Mouse (Mus musculus) liver, embryonic 12.5 days (tissue): ENCODE measurements at regions not wholly inside any gene's neighbourhood (a gene's known extent, or its start where the extent isn't known, plus 50 kb on each side); places are given as distances from the start of the nearest gene placed in this dataset.

Experiments
- ATAC-seq: fragments of 200-750 bp; cut with Nextera tagmentation; 2 replicates; pipeline ENCODE4 v1.8.0; 2017; ENCODE audit warnings: moderate number of reproducible peaks, mild to moderate bottlenecking, moderate library complexity
- H3K27ac ChIP-seq: fragments of 300-500 bp; sonication (generic); 2 replicates; pipeline ENCODE4 v1.5.1; 2016; ENCODE audit warnings: mild to moderate bottlenecking
- H3K27me3 ChIP-seq: fragments of 300-500 bp; sonication (generic); replicated peaks from 2 replicates; pipeline ENCODE4 v1.6.1; 2016; ENCODE audit warnings: mild to moderate bottlenecking, moderate library complexity
- H3K36me3 ChIP-seq: fragments of 300-500 bp; sonication (generic); 2 replicates; pipeline ENCODE4 v1.6.1; 2016; ENCODE audit warnings: mild to moderate bottlenecking, moderate library complexity
- H3K4me1 ChIP-seq: fragments of 300-500 bp; sonication (generic); 2 replicates; pipeline ENCODE4 v1.6.1; 2016
- H3K4me2 ChIP-seq: fragments of 300-500 bp; sonication (generic); 2 replicates; pipeline ENCODE4 v1.6.1; 2016; ENCODE audit warnings: mild to moderate bottlenecking, moderate library complexity
- H3K4me3 ChIP-seq: fragments of 300-500 bp; sonication (generic); 2 replicates; pipeline ENCODE4 v1.5.1; 2016; ENCODE audit warnings: mild to moderate bottlenecking, moderate library complexity
- H3K9ac ChIP-seq: fragments of 300-500 bp; sonication (generic); 2 replicates; pipeline ENCODE4 v1.6.1; 2016; ENCODE audit warnings: mild to moderate bottlenecking, moderate library complexity
- H3K9me3 ChIP-seq: fragments of 300-500 bp; sonication (generic); replicated peaks from 2 replicates; pipeline ENCODE4 v1.6.1; 2016; ENCODE audit warnings: mild to moderate bottlenecking, moderate library complexity
- WGBS: fragments of 180-500 bp; shearing (Covaris S2); methylation state at CpG from one replicate; pipeline ENCODE4 v1.1.7; 2016; ENCODE audit not compliant: insufficient replicate concordance; 5-methylcytosine and 5-hydroxymethylcytosine counted together

DNA sequence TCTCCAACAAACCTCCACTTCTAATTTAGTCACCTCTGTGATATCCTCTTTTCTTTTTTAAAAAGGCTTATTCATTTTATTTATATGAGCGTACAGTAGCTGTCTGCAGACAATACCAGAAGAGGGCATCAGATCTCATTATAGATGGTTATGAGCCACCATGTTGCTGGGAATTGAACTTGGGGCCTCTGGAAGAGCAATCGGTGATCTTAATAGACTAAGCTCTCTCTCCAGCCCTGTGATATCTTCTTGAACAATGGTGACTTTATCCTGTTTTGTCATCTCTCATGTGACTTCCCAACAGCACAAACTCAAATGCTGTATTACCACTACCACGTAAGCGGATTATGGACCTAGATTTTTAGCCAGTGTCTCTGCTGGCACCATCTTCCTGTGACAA, 282.1 kb downstream of the Pmp22 start:
- Histone ChIP-seq H3K27ac (no peak overlapping the region), H3K9me3 (no peaks in the 10 kb centered on the region), H3K4me2 (no peak overlapping the region), H3K4me3 (no peak overlapping the region), H3K4me1 (peaks cover 4% of the 10 kb centered on the region; the same call in 1 of the 2 replicates), H3K9ac (no peak overlapping the region), H3K27me3 (peaks cover 15% of the 10 kb centered on the region), H3K36me3 (no peaks in the 10 kb centered on the region)
- ATAC-seq, result no peak
- WGBS, result 81% methylated on average over 4 of the region's 4 CpGs

DNA sequence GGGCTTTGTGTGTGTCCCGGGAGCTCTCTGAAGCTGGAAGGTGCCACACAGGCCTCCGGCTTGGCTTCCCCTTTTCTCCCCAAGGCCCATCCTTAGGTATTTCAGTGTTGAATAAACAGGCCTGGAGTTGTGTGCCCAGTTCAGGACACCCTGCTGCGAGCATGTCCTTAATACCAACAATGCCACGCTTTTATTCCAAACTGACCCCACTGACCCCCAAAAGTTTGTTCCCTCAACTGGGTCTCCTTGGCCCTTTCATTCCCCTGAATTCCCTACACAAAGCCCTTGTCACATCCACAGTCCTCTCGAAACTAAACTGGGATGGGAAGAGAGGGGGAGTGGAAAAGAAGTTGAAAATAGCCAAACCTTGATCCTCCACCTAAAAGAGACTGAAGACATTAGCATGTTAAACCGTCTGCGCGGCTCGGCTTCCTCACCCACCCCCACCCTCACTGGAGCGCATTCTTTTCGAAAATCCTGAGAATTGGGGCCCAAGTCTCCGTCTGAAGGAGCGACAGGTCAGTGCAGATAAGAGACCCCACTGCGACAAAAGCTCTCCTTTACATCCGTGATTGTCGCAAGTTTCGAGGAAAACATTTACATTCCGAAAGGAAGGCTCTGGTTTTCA, 283.7 kb downstream of the Pmp22 start:
- no peaks in the 10 kb centered on the region for H3K36me3 ChIP-seq
- H3K4me1 ChIP-seq, result peaks cover 4% of the 10 kb centered on the region; the same call in 1 of the 2 replicates
- H3K9me3 ChIP-seq, result no peaks in the 10 kb centered on the region
- no peak for ATAC-seq
- H3K9ac ChIP-seq, result no peak overlapping the region
- WGBS, result 10% methylated on average over 18 of the region's 18 CpGs
- peaks cover 15% of the 10 kb centered on the region for H3K27me3 ChIP-seq
- no peak overlapping the region for H3K27ac ChIP-seq
- peak overlapping the region; percentile 52 for H3K4me2 ChIP-seq
- H3K4me3 ChIP-seq, result peak overlapping the region; percentile 11; the same call in 1 of the 2 replicates

DNA sequence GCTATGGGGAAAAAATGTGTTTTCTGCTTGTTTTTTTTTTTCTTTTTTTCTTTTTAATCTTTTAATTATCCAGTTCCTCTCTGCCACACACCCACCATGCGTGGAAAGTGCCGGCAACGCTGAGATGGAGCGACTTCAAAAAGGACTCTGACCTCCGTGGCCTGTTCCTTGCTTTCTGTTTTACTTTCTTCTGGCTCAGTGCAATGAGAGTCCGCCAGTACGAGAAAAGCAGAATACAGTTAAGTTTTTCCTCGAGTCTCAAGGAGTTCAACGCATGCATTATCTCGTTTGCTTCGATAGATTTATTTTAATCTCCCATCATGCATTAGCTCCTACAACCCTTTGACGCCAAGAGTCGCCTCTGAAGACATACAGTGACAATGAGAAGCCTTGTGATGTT, 284.3 kb downstream of the Pmp22 start:
- Histone ChIP-seq H3K9me3 (no peaks in the 10 kb centered on the region), H3K27ac (no peak overlapping the region), H3K27me3 (peaks cover 15% of the 10 kb centered on the region), H3K4me2 (peak overlapping the region; percentile 52), H3K9ac (no peak overlapping the region), H3K36me3 (no peaks in the 10 kb centered on the region), H3K4me1 (peaks cover 4% of the 10 kb centered on the region; the same call in 1 of the 2 replicates), H3K4me3 (no peak overlapping the region)
- 18% methylated on average over 13 of the region's 13 CpGs for WGBS
- ATAC-seq, result no peak

DNA sequence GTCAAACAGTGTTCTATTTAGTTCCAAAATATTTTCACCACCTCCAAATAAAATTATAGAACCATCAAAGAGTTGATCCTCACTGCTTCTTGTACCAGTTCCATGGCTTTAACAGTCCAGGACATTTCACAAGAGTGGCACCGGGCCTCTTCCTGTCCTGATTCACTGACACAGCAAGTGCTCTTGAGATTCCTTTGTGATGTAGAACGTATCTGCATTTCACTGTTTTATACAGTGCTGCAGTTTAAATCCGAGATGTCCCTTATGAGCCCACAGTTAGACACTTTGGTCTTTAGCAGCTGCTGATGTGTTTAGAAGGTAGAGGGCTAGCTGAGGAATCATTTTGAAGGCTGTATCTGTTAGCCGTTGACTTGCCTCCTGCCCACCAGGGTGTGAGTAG, 284.8 kb downstream of the Pmp22 start:
- Histone ChIP-seq H3K9me3 (no peaks in the 10 kb centered on the region), H3K27me3 (peaks cover 15% of the 10 kb centered on the region), H3K4me2 (no peak overlapping the region), H3K9ac (no peak overlapping the region), H3K36me3 (no peaks in the 10 kb centered on the region), H3K4me3 (no peak overlapping the region), H3K4me1 (peaks cover 4% of the 10 kb centered on the region; the same call in 1 of the 2 replicates), H3K27ac (no peak overlapping the region)
- ATAC-seq, result no peak
- WGBS, result 62% methylated on average over 4 of the region's 4 CpGs

DNA sequence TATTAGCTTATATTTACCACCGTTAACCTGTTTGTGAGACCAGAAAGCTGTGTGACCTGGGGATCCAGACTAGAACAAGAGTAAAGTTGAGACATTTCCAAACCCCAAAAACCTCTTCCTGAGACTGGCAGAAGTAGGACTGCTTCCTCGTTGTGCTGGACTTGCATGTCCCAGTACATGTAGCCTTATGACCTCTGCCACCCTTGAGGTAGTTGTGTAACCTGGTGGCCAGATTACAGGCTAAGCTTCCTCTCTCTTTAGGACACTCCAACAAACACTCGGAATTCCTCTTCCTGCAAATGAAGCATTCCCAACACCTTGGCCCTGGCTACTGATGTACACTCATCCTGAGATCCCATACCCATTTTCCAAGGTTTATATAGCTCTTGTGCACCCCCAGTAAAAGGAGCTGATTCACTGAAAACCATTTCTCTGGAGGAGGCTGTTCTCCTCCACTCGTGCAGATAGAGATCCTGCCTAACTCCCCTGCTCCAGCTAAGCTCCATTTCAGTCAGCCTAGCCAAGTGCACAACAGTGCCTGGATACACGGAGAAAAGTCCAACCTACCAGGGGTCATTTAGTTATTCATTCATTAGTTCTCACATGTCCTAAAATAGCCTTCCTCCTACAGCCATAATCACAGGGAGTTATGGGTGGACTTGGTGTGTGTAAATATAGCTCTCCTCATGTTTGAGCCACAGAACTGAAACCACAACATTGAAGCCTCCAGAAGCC, 289.4 kb downstream of the Pmp22 start:
- no peak overlapping the region for H3K4me2 ChIP-seq
- H3K9me3 ChIP-seq, result no peaks in the 10 kb centered on the region
- H3K36me3 ChIP-seq, result no peaks in the 10 kb centered on the region
- no peak for ATAC-seq
- H3K27me3 ChIP-seq, result peaks cover 2% of the 10 kb centered on the region
- no peak overlapping the region for H3K9ac ChIP-seq
- no peak overlapping the region for H3K27ac ChIP-seq
- H3K4me1 ChIP-seq, result no peaks in the 10 kb centered on the region
- 43% methylated on average over 5 of the region's 5 CpGs for WGBS
- H3K4me3 ChIP-seq, result no peak overlapping the region

DNA sequence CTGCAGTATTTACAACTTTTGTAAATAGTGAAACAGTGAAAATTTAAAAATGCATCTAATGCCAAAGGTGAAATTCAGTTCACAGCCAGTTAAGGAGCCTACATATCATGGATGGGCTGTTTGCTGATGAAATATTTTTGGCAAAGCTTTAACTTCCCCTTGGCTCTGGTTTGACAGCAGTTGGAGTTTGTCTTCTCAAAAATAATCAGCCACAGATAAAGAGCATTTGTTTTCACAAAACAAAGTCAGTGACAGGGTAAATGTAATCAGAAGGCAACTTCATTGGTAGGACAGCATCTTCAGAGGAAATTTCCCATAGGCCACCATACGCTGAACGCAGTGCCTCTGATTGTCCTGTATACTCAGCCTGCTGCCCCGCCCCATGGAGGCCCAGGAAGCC, 291.6 kb downstream of the Pmp22 start:
- Histone ChIP-seq H3K9ac (no peak overlapping the region), H3K4me2 (no peak overlapping the region), H3K36me3 (no peaks in the 10 kb centered on the region), H3K27ac (no peak overlapping the region), H3K4me3 (no peak overlapping the region), H3K27me3 (no peaks in the 10 kb centered on the region), H3K4me1 (no peaks in the 10 kb centered on the region), H3K9me3 (no peaks in the 10 kb centered on the region)
- WGBS, result 76% methylated on average over 3 of the region's 3 CpGs
- ATAC-seq, result no peak

DNA sequence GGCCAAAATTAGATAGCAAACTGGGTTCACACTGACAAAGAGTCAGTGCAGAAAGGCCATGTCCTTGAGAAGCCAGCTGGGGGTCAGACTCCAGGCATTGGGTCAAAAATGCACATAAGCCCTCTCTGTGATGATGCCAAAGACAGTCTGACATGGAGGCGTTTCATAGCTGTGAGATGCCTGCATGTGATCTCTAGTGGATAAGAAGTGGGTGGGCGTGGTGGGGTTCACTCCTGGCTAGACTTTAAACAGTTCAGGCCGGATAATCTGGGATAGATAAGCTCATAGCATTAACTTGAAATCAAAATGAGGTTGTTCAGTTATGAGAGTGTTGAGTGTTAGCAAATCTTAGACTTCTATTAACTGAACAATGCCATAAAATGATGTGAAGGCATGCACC, 293.3 kb downstream of the Pmp22 start:
- Histone ChIP-seq H3K9me3 (no peaks in the 10 kb centered on the region), H3K4me3 (no peak overlapping the region), H3K27me3 (no peaks in the 10 kb centered on the region), H3K4me1 (no peaks in the 10 kb centered on the region), H3K4me2 (no peak overlapping the region), H3K9ac (no peak overlapping the region), H3K27ac (no peak overlapping the region), H3K36me3 (no peaks in the 10 kb centered on the region)
- 55% methylated on average over 3 of the region's 3 CpGs for WGBS
- ATAC-seq, result no peak

DNA sequence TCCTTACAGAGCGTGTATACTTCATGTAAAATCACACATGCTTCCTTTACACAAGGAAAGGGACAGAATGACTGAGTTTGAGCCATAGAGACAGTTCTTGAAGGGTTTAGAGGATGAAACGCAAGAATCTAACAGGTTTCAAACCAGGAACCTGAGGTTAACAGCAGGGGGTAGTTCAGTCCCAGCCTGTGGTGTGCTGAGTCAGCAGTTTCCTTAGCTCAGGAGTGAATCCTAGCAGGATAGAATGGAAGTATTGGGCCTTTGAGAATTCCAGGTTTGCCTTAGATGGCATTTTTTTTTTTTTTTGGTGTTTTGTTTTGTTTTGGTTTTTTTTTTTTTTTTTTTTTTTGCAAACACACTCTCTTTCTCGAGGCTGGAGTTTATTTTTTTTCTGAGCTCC, 295.5 kb downstream of the Pmp22 start:
- no peak overlapping the region for H3K4me2 ChIP-seq
- 43% methylated on average over 3 of the region's 3 CpGs for WGBS

DNA sequence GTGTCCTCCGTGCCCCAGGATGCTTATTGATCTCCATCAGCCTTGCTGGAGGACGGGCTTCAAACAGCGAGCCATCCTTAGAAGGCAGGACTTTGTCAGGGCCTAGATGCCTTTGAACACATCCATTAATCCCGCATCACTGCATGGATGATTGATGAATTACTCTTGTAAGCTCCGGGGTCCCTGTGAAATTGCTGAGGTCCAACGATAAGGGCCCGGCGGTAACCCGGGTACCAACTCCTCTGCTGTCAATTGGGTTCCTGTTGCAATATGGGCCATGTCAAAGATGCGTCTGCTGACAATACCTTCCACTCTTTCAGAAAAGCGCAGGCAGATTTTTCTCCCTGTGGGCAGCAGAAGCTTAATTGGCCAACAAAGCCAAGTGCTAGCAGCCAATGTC, 297.0 kb downstream of the Pmp22 start:
- no peaks in the 10 kb centered on the region for H3K9me3 ChIP-seq
- H3K4me3 ChIP-seq, result no peak overlapping the region
- WGBS, result 66% methylated on average over 11 of the region's 11 CpGs
- no peak overlapping the region for H3K27ac ChIP-seq
- no peaks in the 10 kb centered on the region for H3K27me3 ChIP-seq
- no peak overlapping the region for H3K4me2 ChIP-seq
- H3K9ac ChIP-seq, result no peak overlapping the region
- no peak for ATAC-seq
- H3K36me3 ChIP-seq, result no peaks in the 10 kb centered on the region
- H3K4me1 ChIP-seq, result no peaks in the 10 kb centered on the region

More for the DNA sequence above, 295.5 kb downstream of the Pmp22 start:
- H3K27me3 ChIP-seq, result no peaks in the 10 kb centered on the region
- no peak overlapping the region for H3K4me3 ChIP-seq
- H3K27ac ChIP-seq, result no peak overlapping the region
- no peaks in the 10 kb centered on the region for H3K4me1 ChIP-seq
- no peaks in the 10 kb centered on the region for H3K36me3 ChIP-seq
- H3K9me3 ChIP-seq, result no peaks in the 10 kb centered on the region
- no peak overlapping the region for H3K9ac ChIP-seq
- ATAC-seq, result no peak

DNA sequence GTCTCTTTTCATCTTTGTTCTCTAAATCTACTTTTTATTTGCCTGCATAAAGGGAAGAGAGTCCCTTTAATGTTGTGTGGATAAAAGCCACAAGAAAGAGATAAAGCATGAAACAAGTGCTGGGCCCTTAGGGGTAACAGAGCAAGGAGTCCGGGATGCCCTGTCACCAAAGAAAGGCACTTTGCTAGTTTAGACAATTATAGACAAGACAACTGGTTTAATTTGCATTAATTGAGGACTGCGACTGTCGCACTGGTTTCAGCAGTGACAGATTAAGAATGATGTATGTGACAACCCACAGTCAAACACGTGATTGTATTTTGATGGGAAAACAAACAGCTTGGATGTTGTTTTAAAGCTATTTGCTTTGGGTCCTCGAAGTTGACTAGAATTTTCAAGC, 325.0 kb downstream of the Pmp22 start:
- ATAC-seq, result no peak
- Histone ChIP-seq H3K4me1 (no peaks in the 10 kb centered on the region), H3K36me3 (no peaks in the 10 kb centered on the region), H3K9me3 (no peaks in the 10 kb centered on the region), H3K27me3 (no peaks in the 10 kb centered on the region), H3K9ac (no peak overlapping the region), H3K4me3 (no peak overlapping the region), H3K27ac (no peak overlapping the region), H3K4me2 (no peak overlapping the region)
- 64% methylated on average over 5 of the region's 5 CpGs for WGBS

DNA sequence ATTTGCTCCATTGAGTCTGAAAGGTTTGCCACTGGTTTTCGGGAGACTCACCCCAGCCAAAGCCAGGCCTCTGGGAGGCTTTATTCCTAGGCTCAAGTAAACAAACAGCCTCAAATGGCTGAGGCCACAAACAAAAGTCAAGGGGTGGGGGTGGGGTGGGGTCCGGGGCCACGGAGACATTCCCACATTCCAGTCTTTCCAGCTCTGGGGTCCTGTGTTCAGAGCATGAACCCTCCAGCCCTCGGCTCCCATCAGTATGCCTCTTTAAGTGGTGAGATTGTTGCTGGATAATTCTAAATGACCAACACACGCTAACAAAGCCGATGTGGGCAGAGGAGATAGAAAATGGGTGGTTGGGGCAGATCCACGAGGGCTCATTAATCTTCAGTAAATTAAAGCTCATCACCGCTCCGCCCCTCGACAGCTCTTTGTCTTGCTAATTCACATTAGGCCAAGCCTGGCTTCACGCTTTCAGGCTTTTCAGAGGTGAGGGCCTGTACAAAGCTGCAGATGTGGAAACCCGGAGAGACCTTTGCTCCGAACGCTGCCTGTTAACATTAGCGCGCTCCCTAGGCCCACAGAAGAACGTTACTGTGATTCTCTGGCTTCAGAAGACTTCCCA, 326.2 kb downstream of the Pmp22 start:
- H3K4me3 ChIP-seq, result no peak overlapping the region
- 43% methylated on average over 17 of the region's 17 CpGs for WGBS
- H3K9me3 ChIP-seq, result no peaks in the 10 kb centered on the region

DNA sequence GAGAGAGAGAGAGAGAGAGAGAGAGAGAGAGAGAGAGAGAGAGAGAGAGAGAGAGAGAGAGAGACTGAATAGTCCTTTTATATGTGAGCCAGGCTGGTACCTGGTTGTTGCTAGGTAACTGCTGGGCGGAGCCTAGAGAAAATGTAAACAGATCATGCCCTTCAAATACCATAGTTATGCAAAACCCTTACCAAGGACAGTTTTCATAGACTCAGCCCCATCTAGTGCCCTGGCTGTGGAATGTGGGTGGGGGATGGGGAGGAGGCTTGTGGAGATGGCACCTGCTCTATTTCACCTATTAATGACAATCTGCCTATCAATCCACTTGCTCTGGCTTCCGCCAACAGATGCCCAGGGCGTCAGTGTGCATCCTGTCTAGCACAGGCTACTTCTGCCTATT, 327.6 kb downstream of the Pmp22 start:
- no peaks in the 10 kb centered on the region for H3K4me1 ChIP-seq
- no peak for ATAC-seq
- no peaks in the 10 kb centered on the region for H3K36me3 ChIP-seq
- no peak overlapping the region for H3K4me3 ChIP-seq
- H3K4me2 ChIP-seq, result no peak overlapping the region
- H3K9ac ChIP-seq, result no peak overlapping the region
- no peak overlapping the region for H3K27ac ChIP-seq
- no peaks in the 10 kb centered on the region for H3K27me3 ChIP-seq
- 61% methylated on average over 3 of the region's 3 CpGs for WGBS
- H3K9me3 ChIP-seq, result no peaks in the 10 kb centered on the region

More for the DNA sequence above, 326.2 kb downstream of the Pmp22 start:
- Histone ChIP-seq H3K9ac (no peak overlapping the region), H3K27me3 (no peaks in the 10 kb centered on the region), H3K27ac (no peak overlapping the region), H3K4me1 (no peaks in the 10 kb centered on the region), H3K4me2 (no peak overlapping the region), H3K36me3 (no peaks in the 10 kb centered on the region)
- no peak for ATAC-seq
